Mouse (Mus musculus) liver, embryonic 11.5 days (tissue): ENCODE results near the gene Cmip. TPM values are rescaled to one million over a fixed set of nuclear protein-coding genes. Genes with fewer than 3 reads are reported as not detected.

Experiments used
- ATAC-seq: fragments of 200-750 bp; cut with Nextera tagmentation; replicated peaks from 2 replicates; pipeline ENCODE4 v1.8.0; 2017; ENCODE audit warnings: moderate number of reproducible peaks, mild to moderate bottlenecking, moderate TSS enrichment, moderate library complexity; ENCODE audit not compliant: low FRiP score
- DNase-seq: peaks from one replicate; pipeline ENCODE4 v3.0.0-alpha.2; 2017; ENCODE audit warnings: low spot score
- H3K27ac ChIP-seq: fragments of 300-500 bp; sonication (generic); 2 replicates; pipeline ENCODE4 v1.5.1; 2014; ENCODE audit warnings: mild to moderate bottlenecking, low read depth, low read length, control low read depth
- H3K27me3 ChIP-seq: fragments of 300-500 bp; sonication (generic); replicated peaks from 2 replicates; pipeline ENCODE4 v1.6.1; 2014; ENCODE audit warnings: low read length, mixed read lengths; ENCODE audit not compliant: control insufficient read depth, insufficient read depth
- H3K36me3 ChIP-seq: fragments of 300-500 bp; sonication (generic); 2 replicates; pipeline ENCODE4 v1.6.1; 2014; ENCODE audit warnings: mild to moderate bottlenecking, low read length, moderate library complexity, mixed read lengths; ENCODE audit not compliant: control insufficient read depth, insufficient read depth
- H3K4me1 ChIP-seq: fragments of 300-500 bp; sonication (generic); replicated peaks from 2 replicates; pipeline ENCODE4 v1.6.1; 2014; ENCODE audit warnings: low read length, mixed read lengths; ENCODE audit not compliant: control insufficient read depth, insufficient read depth
- H3K4me2 ChIP-seq: fragments of 300-500 bp; sonication (generic); 2 replicates; pipeline ENCODE4 v1.6.1; 2014; ENCODE audit warnings: mild to moderate bottlenecking, control low read depth, moderate library complexity
- H3K4me3 ChIP-seq: fragments of 300-500 bp; sonication (generic); 2 replicates; pipeline ENCODE4 v1.5.1; 2014; ENCODE audit warnings: low read depth, low read length, control low read depth
- H3K9ac ChIP-seq: fragments of 300-500 bp; sonication (generic); 2 replicates; pipeline ENCODE4 v1.6.1; 2014; ENCODE audit warnings: low read depth, low read length, control low read depth
- H3K9me3 ChIP-seq: fragments of 300-500 bp; sonication (generic); 2 replicates; pipeline ENCODE4 v1.6.1; 2016; ENCODE audit warnings: low read length, inconsistent platforms, mixed read lengths; ENCODE audit not compliant: control insufficient read depth
- WGBS: fragments of 180-500 bp; shearing (Covaris S2); extraction: QIAGEN DNeasy Blood & Tissue Kit; methylation state at CpG from one replicate; pipeline ENCODE4 v1.1.7; 2014; 5-methylcytosine and 5-hydroxymethylcytosine counted together
- polyA plus RNA-seq: library from polyadenylated mRNA; unstranded; fragments of >200 nt; fragmentation: Nextera tagmentation; extraction: Ambion mirVana; gene quantifications from 2 replicates; pipeline ENCODE4 v1.2.1, GENCODE M21; 2014

Gene Cmip
- polyA plus RNA-seq, 1 experiment from 2014 or later = 17.1 TPM

- no peak for ATAC-seq
- Histone ChIP-seq H3K4me3 (no peak overlapping the region), H3K4me1 (peaks cover 18% of the 10 kb centered on the region), H3K9ac (no peak overlapping the region), H3K27me3 (no peaks in the 10 kb centered on the region), H3K9me3 (no peaks in the 10 kb centered on the region), H3K4me2 (no peak overlapping the region), H3K27ac (no peak overlapping the region), H3K36me3 (no peaks in the 10 kb centered on the region; the same call in 1 of the 2 replicates)
- no peak for DNase-seq
- WGBS = 90% methylated on average over 10 of the region's 10 CpGs
Measured at GRCm38 (mm10) chr8:117320616-117321015, 63.8 kb downstream of the Cmip start.

- WGBS = 87% methylated on average over 15 of the region's 15 CpGs
- no peak for DNase-seq
- no peak for ATAC-seq
- no peak overlapping the region for H3K27ac ChIP-seq
- H3K4me3 ChIP-seq = no peak overlapping the region
- H3K4me2 ChIP-seq = no peak overlapping the region
- peaks cover 17% of the 10 kb centered on the region for H3K4me1 ChIP-seq
- no peaks in the 10 kb centered on the region for H3K27me3 ChIP-seq
- H3K36me3 ChIP-seq = no peaks in the 10 kb centered on the region; the same call in 1 of the 2 replicates
- H3K9me3 ChIP-seq = no peaks in the 10 kb centered on the region
- no peak overlapping the region for H3K9ac ChIP-seq
Measured at GRCm38 (mm10) chr8:117321232-117321631, 64.4 kb downstream of the Cmip start.

DNA sequence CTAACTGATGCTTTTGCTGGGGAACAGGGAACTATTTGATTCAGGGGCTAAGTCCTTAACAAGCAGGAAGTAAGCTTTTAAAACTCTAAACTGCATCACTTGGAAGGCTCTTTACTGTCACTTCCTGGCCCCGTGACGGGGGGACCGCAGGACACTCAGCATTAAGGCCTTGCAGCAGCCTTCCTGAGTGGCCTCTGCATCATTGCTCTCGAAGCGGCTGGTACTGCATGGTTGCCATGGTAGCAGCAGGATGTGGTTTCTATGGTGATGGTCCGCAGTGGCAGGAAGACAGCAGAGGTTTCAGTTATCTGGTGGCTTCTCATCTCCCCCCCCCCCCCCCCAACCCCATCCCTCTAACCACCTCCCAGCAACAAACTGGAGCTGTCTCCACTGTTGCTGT lies 65.2 kb downstream of the Cmip start:
- no peaks in the 10 kb centered on the region for H3K9me3 ChIP-seq
- no peak overlapping the region for H3K4me3 ChIP-seq
- H3K27me3 ChIP-seq = no peaks in the 10 kb centered on the region
- DNase-seq = no peak
- H3K27ac ChIP-seq = no peak overlapping the region
- no peak overlapping the region for H3K9ac ChIP-seq
- H3K4me1 ChIP-seq = peaks cover 21% of the 10 kb centered on the region
- H3K4me2 ChIP-seq = no peak overlapping the region
- ATAC-seq = no peak; the same call in 1 of the 2 replicates
- H3K36me3 ChIP-seq = no peaks in the 10 kb centered on the region; the same call in 1 of the 2 replicates
- 68% methylated on average over 6 of the region's 6 CpGs for WGBS

GRCm38 (mm10) chr8:117322715-117323310 lies 65.9 kb downstream of the Cmip start:
- H3K9me3 ChIP-seq = no peaks in the 10 kb centered on the region
- 35% methylated on average over 8 of the region's 8 CpGs for WGBS
- H3K9ac ChIP-seq = no peak overlapping the region
- peak; percentile 32 for ATAC-seq
- H3K4me1 ChIP-seq = peaks cover 28% of the 10 kb centered on the region
- no peak overlapping the region; the same call in 1 of the 2 replicates for H3K27ac ChIP-seq
- H3K4me3 ChIP-seq = no peak overlapping the region
- H3K36me3 ChIP-seq = no peaks in the 10 kb centered on the region; the same call in 1 of the 2 replicates
- H3K4me2 ChIP-seq = peak overlapping the region; percentile 12
- no peaks in the 10 kb centered on the region for H3K27me3 ChIP-seq
- DNase-seq = no peak

GRCm38 (mm10) chr8:117324821-117325220 lies 68.0 kb downstream of the Cmip start:
- 90% methylated on average over 9 of the region's 9 CpGs for WGBS
- Histone ChIP-seq H3K9me3 (no peaks in the 10 kb centered on the region), H3K27ac (no peak overlapping the region), H3K36me3 (no peaks in the 10 kb centered on the region; the same call in 1 of the 2 replicates), H3K9ac (no peak overlapping the region), H3K4me2 (no peak overlapping the region), H3K4me3 (no peak overlapping the region), H3K4me1 (peaks cover 30% of the 10 kb centered on the region), H3K27me3 (no peaks in the 10 kb centered on the region)
- ATAC-seq (no peak), DNase-seq (no peak)

DNA sequence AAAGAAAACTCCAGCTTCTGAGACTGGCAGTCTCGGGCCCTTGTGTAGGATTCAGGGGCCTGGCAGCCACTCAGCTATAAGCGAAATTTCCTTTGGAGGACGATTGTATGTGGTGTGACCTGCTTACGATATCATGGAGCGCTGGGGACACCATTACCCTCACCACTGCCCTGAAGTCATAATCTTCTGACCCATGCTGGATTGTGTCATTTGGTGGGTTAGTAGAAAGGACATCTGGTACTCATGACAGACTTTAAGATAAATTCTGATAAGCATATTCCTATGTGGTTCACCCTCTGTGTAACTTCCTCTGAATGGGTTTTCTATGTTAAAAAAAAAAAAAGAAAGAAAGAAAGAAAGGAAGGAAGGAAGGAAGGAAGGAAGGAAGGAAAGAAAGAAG lies 69.9 kb downstream of the Cmip start:
- H3K27ac ChIP-seq = no peak overlapping the region
- no peaks in the 10 kb centered on the region for H3K9me3 ChIP-seq
- H3K4me1 ChIP-seq = peaks cover 31% of the 10 kb centered on the region
- H3K27me3 ChIP-seq = no peaks in the 10 kb centered on the region
- H3K4me3 ChIP-seq = no peak overlapping the region
- WGBS = 66% methylated on average over 5 of the region's 5 CpGs
- no peak for ATAC-seq
- H3K9ac ChIP-seq = no peak overlapping the region
- no peak overlapping the region for H3K4me2 ChIP-seq
- no peak for DNase-seq
- no peaks in the 10 kb centered on the region; the same call in 1 of the 2 replicates for H3K36me3 ChIP-seq

GRCm38 (mm10) chr8:117327385-117327837 lies 70.5 kb downstream of the Cmip start:
- Histone ChIP-seq H3K4me1 (peaks cover 33% of the 10 kb centered on the region), H3K36me3 (no peaks in the 10 kb centered on the region; the same call in 1 of the 2 replicates), H3K4me2 (no peak overlapping the region), H3K9me3 (no peaks in the 10 kb centered on the region), H3K27ac (no peak overlapping the region), H3K9ac (peak overlapping the region; percentile 22; the same call in 1 of the 2 replicates), H3K4me3 (no peak overlapping the region), H3K27me3 (no peaks in the 10 kb centered on the region)
- no peak for DNase-seq
- ATAC-seq = no peak
- WGBS = 61% methylated on average over 7 of the region's 7 CpGs

DNA sequence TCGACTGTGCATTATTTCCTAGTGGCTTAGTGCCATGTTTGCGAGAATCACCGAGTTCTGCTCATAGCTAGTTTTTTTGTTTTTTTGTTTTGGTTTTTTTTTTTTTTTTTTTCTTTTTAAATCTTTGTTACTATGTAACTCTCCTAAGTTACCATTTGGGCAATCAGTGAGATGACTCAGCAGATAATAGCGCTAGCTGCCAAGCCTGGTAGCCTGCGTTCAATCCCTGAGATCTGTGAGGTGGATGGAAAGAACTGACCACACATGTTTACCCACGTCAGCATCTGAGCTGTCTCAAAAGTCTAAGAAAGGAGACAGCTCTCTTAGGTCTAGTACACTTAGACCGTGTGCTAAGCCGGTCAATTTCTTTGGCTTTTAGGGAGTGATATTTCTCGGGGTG lies 71.9 kb downstream of the Cmip start:
- Histone ChIP-seq H3K9ac (no peak overlapping the region), H3K4me3 (no peak overlapping the region), H3K36me3 (no peaks in the 10 kb centered on the region), H3K27ac (no peak overlapping the region), H3K27me3 (no peaks in the 10 kb centered on the region), H3K4me1 (peaks cover 38% of the 10 kb centered on the region), H3K9me3 (no peaks in the 10 kb centered on the region), H3K4me2 (no peak overlapping the region)
- ATAC-seq (no peak), DNase-seq (no peak)
- 79% methylated on average over 9 of the region's 9 CpGs for WGBS

DNA sequence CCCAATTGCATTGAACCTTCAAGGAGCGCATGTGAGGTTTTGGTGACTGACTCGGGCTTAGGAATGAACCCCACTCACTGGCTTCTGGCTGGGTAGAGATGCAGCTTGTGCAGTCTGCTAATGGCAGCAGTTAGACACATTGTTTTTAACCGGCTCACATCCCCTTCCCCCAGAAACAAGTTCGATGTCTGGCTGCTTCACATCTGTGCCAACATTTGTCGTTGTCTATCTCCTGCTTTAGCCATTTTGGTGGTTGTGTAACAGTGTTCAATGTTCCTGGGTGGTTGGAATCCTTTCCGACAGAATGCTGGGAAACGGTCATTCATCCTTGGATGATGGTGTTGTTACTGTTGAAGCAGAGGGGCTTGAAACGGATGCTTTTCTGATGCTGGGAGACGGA lies 72.3 kb downstream of the Cmip start:
- no peak for DNase-seq

More for the DNA sequence above, 72.3 kb downstream of the Cmip start:
- no peak for ATAC-seq
- Histone ChIP-seq H3K9me3 (no peaks in the 10 kb centered on the region), H3K27ac (no peak overlapping the region), H3K36me3 (no peaks in the 10 kb centered on the region), H3K4me1 (peaks cover 42% of the 10 kb centered on the region), H3K9ac (no peak overlapping the region), H3K4me3 (no peak overlapping the region), H3K27me3 (no peaks in the 10 kb centered on the region), H3K4me2 (no peak overlapping the region)
- 84% methylated on average over 9 of the region's 9 CpGs for WGBS
